Mouse (Mus musculus): ENCODE results near the gene Olfr1170. TPM values are rescaled to one million over a fixed set of nuclear protein-coding genes. Genes with fewer than 3 reads are reported as not detected.

The Olfr1170 gene
- total RNA-seq (2021) = not detected

DNA sequence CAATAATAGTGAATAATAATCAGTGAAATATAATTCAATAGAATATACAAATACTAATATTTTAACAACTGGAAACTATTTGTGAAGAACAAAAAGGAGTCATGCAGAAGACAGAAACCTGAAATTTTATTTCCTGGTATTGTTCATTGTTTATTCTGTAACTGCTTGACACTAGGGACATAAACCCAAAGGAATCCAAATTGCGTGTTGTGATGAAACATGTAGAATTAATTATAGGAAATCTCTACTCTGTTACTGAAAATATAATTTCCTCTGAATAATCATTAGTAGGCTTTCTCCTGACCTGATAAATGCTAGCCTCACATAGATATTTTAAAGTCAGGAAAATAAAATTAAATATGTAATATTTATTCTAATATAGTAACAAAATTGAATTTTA lies at the start of gene Olfr1170:
Olfr1170 (minus strand) TSS at position 101 of the 400 bp plus-strand sequence.
- DNase-seq (ENCODE audit: low spot score in 2 of 2) = no peak
- intact Hi-C loops (cut with DNase I) = no loop called here

DNA sequence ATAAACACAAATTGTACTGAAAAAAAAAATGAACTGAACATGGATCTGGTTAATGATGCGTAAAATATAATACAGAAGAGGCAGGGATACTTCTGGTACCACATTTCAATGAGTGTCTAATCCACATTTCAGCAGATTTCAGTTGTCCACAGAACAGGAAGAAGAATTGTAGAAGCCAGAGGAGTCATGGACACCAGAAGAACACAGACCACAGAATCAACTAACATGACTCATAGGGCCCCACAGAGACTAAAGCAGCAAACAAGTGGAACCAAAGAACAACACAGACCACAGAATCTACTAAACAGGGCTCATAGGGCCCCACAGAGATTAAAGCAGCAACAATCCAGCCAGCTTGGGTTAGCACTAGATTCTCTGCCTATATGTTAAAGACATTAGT lies 7.3 kb downstream of the Olfr1170 start:
- no peak for DNase-seq (ENCODE audit: low spot score in 2 of 2)
- intact Hi-C loops (cut with DNase I) = no loop called here

DNA sequence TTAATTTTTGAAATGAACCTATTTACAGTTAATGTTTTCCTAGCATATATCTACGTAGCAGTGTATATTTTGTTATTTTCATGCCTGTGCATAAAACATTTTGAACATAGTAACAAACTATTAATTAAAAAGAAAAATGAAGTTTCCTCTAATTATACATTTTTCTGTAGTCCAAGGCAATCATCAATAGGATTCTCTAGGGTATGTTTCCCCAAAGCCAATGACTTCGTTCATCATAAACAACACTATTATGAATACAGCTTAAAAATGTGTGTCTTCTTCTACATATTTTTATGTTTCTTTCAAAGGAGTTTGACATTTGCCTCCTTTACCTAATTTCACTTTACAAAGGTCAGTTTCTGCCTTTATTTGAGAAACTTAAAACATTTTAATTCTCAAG lies 46.6 kb downstream of the Olfr1170 start, which contains the start of gene Olfr1168:
Olfr1168 (plus strand) TSS at position 301 of the 400 bp plus-strand sequence.
- no peak for DNase-seq (ENCODE audit: low spot score in 2 of 2)
- intact Hi-C loops (cut with DNase I) = no loop called here

Other genes starting within 250 kb of the Olfr1170 start
- not detected for gene Olfr1158, start 238.2 kb downstream of the Olfr1170 start, total RNA-seq (2021)
- not detected for gene Olfr1160, start 220.1 kb downstream of the Olfr1170 start, total RNA-seq (2021)
- not detected for gene Olfr1161, start 205.6 kb downstream of the Olfr1170 start, total RNA-seq (2021)
- gene Olfr73, start 190.6 kb downstream of the Olfr1170 start, total RNA-seq (2021) = not detected
- not detected for gene Olfr1162, start 177.2 kb downstream of the Olfr1170 start, total RNA-seq (2021)
- not detected for gene Olfr1163, start 156.5 kb downstream of the Olfr1170 start, total RNA-seq (2021)
- not detected for gene Olfr1164, start 134.4 kb downstream of the Olfr1170 start, total RNA-seq (2021)
- gene Olfr1166, start 100.1 kb downstream of the Olfr1170 start, total RNA-seq (2021) = not detected
- not detected for gene Olfr1167, start 73.1 kb downstream of the Olfr1170 start, total RNA-seq (2021)
- gene Olfr1168, start 46.5 kb downstream of the Olfr1170 start, total RNA-seq (2021) = not detected
- not detected for gene Olfr1173, start 51.5 kb upstream of the Olfr1170 start, total RNA-seq (2021)
- gene Olfr1174-ps, start 86.8 kb upstream of the Olfr1170 start, total RNA-seq (2021) = not detected
- gene Olfr1175-ps, start 98.9 kb upstream of the Olfr1170 start, total RNA-seq (2021) = not detected
- gene Olfr1176, start 108.4 kb upstream of the Olfr1170 start, total RNA-seq (2021) = not detected
- gene Olfr1177-ps, start 118.2 kb upstream of the Olfr1170 start, total RNA-seq (2021) = not detected
- gene Olfr1178, start 158.7 kb upstream of the Olfr1170 start, total RNA-seq (2021) = not detected
- not detected for gene Olfr1179, start 178.1 kb upstream of the Olfr1170 start, total RNA-seq (2021)
- not detected for gene Olfr1180, start 190.8 kb upstream of the Olfr1170 start, total RNA-seq (2021)
- not detected for gene Olfr1181, start 197.8 kb upstream of the Olfr1170 start, total RNA-seq (2021)
- not detected for gene Gm13757, start 220.8 kb upstream of the Olfr1170 start, total RNA-seq (2021)
- gene Olfr1183, start 226.5 kb upstream of the Olfr1170 start, total RNA-seq (2021) = not detected